Mouse (Mus musculus) adrenal gland, adult 18-20 months (tissue): Measurements from ENCODE around the gene Ifitm2. TPM values are rescaled to one million over a fixed set of nuclear protein-coding genes. Genes with fewer than 3 reads are reported as not detected.
A peak's percentile ranks its signal among the peaks of the same experiment; 100 is the strongest.

Experiments
- DNase-seq, 2 experiments: peaks; one replicate each; pipeline ENCODE4 v3.0.0; 2021 to 2022; ENCODE audit warnings: low spot score in 2 of 2
- total RNA-seq, 2 experiments: library from RNA; stranded (reverse); gene quantifications; 1 replicate in 1 of 2; 2 replicates in 1 of 2; pipeline ENCODE4 v1.2.3; 2021

The Ifitm2 gene
- total RNA-seq, 2 experiments from 2014 or later = 433 to 585 TPM

- no peak for DNase-seq
These were observed 10.5 kb downstream of the Ifitm2 start for GRCm38 (mm10) chr7:140945247-140945646.

GRCm38 (mm10) chr7:140944236-140944635 lies 11.6 kb downstream of the Ifitm2 start:
- no peak for DNase-seq

- peak in 1 of 2 experiments; percentile 25 for DNase-seq
These were observed 12.4 kb downstream of the Ifitm2 start for GRCm38 (mm10) chr7:140943356-140943755.

- DNase-seq = peak in 1 of 2 experiments; percentile 20
These were observed 13.0 kb downstream of the Ifitm2 start for GRCm38 (mm10) chr7:140942811-140943210.

GRCm38 (mm10) chr7:140942341-140942740 lies 13.4 kb downstream of the Ifitm2 start:
- peak in 1 of 2 experiments; percentile 32 for DNase-seq

- DNase-seq = peak; percentile 83 to 84
These were observed 14.3 kb downstream of the Ifitm2 start, which contains the start of gene Pgghg for GRCm38 (mm10) chr7:140941222-140942051. TSS of gene Pgghg (plus strand) at chr7:140941391.

GRCm38 (mm10) chr7:140939669-140940171 lies 16.1 kb downstream of the Ifitm2 start:
- no peak for DNase-seq

- DNase-seq = no peak
These were observed 16.9 kb downstream of the Ifitm2 start for GRCm38 (mm10) chr7:140938896-140939295.

GRCm38 (mm10) chr7:140938436-140938835 lies 17.4 kb downstream of the Ifitm2 start:
- DNase-seq = peak in 1 of 2 experiments; percentile 21

GRCm38 (mm10) chr7:140927181-140927580 lies 28.6 kb downstream of the Ifitm2 start:
- DNase-seq = no peak

GRCm38 (mm10) chr7:140923070-140923775 lies 32.6 kb downstream of the Ifitm2 start:
- DNase-seq = no peak

- peak; percentile 50 to 56 for DNase-seq
These were observed 33.3 kb downstream of the Ifitm2 start for GRCm38 (mm10) chr7:140922398-140923069.

GRCm38 (mm10) chr7:140921225-140921975 lies 34.4 kb downstream of the Ifitm2 start:
- no peak for DNase-seq

- no peak for DNase-seq
These were observed 35.3 kb downstream of the Ifitm2 start, which contains the start of gene Nlrp6 for GRCm38 (mm10) chr7:140920418-140921029. TSS of gene Nlrp6 (plus strand) at chr7:140920902.

- DNase-seq = no peak
These were observed 35.9 kb downstream of the Ifitm2 start for GRCm38 (mm10) chr7:140919911-140920310.

GRCm38 (mm10) chr7:140914031-140914690 lies 41.6 kb downstream of the Ifitm2 start:
- DNase-seq = no peak

- DNase-seq = no peak
These were observed 42.8 kb downstream of the Ifitm2 start for GRCm38 (mm10) chr7:140912846-140913482.

GRCm38 (mm10) chr7:140912293-140912692 lies 43.5 kb downstream of the Ifitm2 start:
- DNase-seq = no peak

- peak; percentile 82 to 83 for DNase-seq
These were observed 47.1 kb downstream of the Ifitm2 start for GRCm38 (mm10) chr7:140908634-140909107.
